Mouse (Mus musculus): ENCODE measurements around the gene Ctbp1.

- TF ChIP-seq CTCF (IDR thresholded peaks at IDR 0.05; ENCODE audit: borderline replicate concordance, insufficient read depth, low read length) (no peak), POLR2A (IDR thresholded peaks at IDR 0.05; ENCODE audit: low read depth, low read length) (no peak)
These were observed 1.1 kb downstream of the Ctbp1 start for GRCm38 (mm10) chr5:33273777-33274084.
